Mouse (Mus musculus): ENCODE data around the gene Osbp2. TPM values are rescaled to one million over a fixed set of nuclear protein-coding genes. Genes with fewer than 3 reads are reported as not detected.

The Osbp2 gene
- total RNA-seq, 2 experiments from 2014 or later = 76.4 to 77.6 TPM

- no peak for DNase-seq (ENCODE audit: extremely low spot score in 1 of 2, low spot score in 1 of 2)
Measured at GRCm38 (mm10) chr11:3864343-3864742, 640 bp upstream of the Osbp2 start.

DNA sequence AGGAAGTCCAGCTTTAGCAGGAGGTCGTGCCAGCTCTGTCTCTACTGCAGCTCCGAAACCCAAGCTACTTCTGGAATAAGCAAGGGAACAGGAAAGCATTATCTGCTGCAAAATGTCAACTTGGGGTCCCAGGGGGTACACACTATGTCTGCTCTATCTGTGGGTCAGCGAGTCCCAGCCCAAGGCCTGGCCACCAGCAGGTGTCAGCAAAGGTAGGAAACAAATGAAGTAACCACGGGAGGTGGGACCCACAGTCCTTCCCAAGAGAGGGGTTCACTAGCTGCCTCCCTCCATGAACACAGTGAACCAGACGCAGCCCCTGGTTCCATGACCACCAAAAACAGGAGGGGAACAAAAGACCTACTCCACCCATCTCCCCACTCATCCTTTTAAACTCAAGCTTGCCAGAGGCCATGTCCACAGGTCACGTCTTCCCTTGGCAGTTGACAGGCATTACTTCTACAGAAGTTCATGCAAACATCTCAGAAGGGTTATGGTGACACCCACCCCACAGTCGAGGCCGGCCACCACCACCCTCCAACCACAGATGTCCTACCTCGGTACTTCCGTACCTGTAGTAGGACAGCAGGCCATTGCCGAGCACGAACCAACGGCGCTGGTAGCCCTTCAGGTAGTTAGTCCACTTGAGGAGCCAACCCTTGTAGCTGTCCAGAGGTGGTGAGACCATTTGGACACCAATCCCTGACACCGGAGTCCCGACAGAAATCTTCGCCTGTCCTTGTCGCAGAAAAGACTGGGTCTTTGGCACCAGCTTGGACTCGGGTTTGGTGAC is 846 bp downstream of the Osbp2 start:
- no peak for DNase-seq (ENCODE audit: extremely low spot score in 1 of 2, low spot score in 1 of 2)

- no peak for DNase-seq (ENCODE audit: extremely low spot score in 1 of 2, low spot score in 1 of 2)
Measured at GRCm38 (mm10) chr11:3860361-3860760, 3.3 kb downstream of the Osbp2 start.

GRCm38 (mm10) chr11:3859778-3860177 is 3.9 kb downstream of the Osbp2 start:
- no peak for DNase-seq (ENCODE audit: extremely low spot score in 1 of 2, low spot score in 1 of 2)

- DNase-seq (ENCODE audit: extremely low spot score in 1 of 2, low spot score in 1 of 2) = no peak
Measured at GRCm38 (mm10) chr11:3857902-3858301, 5.8 kb downstream of the Osbp2 start.

- no peak for DNase-seq (ENCODE audit: extremely low spot score in 1 of 2, low spot score in 1 of 2)
Measured at GRCm38 (mm10) chr11:3855846-3856245, 7.9 kb downstream of the Osbp2 start.

GRCm38 (mm10) chr11:3854156-3854555 is 9.5 kb downstream of the Osbp2 start:
- DNase-seq (ENCODE audit: extremely low spot score in 1 of 2, low spot score in 1 of 2) = no peak

DNA sequence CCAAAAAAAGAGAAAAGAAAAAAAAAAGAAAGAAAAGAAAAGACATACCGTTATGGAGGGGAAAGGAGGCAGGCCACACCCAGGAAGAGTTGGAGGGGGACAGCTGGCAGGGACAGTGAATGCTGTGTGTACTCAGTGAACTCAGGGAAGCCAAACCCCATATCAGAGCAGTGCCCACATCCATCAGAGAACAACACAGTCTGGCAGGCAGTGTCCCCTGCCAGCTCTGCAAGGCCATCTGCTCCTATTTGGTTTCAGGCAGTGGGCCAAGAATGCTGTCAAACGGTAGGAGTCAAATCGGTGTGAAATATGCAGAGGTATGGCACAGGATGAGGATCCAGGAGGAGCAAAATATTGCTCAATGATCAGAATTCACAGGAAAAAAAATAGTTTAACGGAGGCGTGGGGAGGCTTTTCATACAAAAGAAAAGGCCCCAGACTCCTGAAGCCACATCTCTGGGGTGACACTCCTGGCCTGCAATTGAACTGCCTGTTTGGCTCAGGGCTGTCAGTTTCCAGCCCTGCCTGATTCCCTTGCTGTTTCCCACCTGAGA is 10.1 kb downstream of the Osbp2 start:
- DNase-seq (ENCODE audit: extremely low spot score in 1 of 2, low spot score in 1 of 2) = peak; percentile 56 to 69

- DNase-seq (ENCODE audit: extremely low spot score in 1 of 2, low spot score in 1 of 2) = no peak
Measured at GRCm38 (mm10) chr11:3853031-3853430, 10.7 kb downstream of the Osbp2 start.

DNA sequence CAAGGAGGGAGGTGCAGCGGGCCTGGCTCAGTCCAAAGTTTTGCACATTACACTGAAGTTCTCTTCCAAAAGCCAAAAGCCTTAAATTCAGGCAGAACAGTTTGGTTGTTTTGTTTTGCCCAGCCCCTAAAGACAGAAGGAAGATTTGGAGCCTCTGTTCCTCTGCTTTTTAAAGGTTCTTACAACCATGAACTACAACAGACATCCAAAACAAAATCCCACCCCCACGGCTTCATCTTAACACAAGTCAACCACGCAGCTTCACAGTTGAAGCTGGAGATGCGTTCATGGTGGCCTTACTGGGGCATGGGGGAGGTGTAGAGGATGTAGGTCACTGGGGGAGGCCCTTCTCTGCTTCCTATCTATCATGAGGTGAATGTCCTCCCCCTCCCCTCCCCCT is 11.8 kb downstream of the Osbp2 start:
- DNase-seq (ENCODE audit: extremely low spot score in 1 of 2, low spot score in 1 of 2) = no peak

- no peak for DNase-seq (ENCODE audit: extremely low spot score in 1 of 2, low spot score in 1 of 2)
Measured at GRCm38 (mm10) chr11:3850746-3851277, 12.9 kb downstream of the Osbp2 start.

- DNase-seq (ENCODE audit: extremely low spot score in 1 of 2, low spot score in 1 of 2) = no peak
Measured at GRCm38 (mm10) chr11:3850315-3850614, 13.4 kb downstream of the Osbp2 start.

DNA sequence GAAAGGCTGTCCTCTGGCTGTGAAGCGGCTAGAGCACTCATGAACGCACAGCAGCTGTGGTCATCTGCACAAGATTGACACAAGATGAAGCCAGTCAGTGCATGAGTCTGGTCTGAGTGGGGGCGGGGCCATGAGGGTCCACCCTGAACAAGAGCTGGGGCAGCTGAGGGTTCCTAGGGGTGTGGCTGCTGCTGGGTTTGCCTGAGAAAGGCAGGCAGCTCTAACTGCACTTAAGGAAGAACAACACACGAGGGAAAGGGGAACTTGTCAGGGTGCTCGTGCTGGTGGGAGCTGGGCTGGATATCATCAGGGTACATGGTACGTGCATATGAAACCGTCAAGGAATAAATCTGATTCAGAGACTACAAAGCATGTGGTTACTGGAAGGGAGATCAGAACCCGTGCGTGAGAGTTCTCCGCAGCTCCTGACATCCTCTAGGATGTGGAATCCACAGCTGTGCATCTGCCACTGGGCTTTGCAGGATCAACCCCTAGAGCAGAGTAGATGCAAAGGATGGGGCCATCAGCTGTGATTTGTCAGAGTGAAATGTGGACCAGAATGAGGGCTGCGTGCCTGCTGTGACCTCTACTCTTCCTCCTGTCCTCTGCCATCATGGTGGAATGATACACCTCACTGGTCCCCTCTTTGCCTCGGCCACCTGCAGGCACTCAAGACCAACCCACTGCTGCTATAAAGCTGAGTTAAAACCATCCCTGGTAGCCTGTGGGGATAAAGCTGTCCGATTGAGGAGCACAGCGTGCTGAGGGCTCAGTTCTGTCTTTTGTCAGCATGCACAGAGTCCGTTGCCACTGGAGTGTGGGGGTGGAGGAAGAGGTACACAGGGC is 14.0 kb downstream of the Osbp2 start:
- no peak for DNase-seq (ENCODE audit: extremely low spot score in 1 of 2, low spot score in 1 of 2)

GRCm38 (mm10) chr11:3846351-3846750 is 17.4 kb downstream of the Osbp2 start:
- DNase-seq (ENCODE audit: extremely low spot score in 1 of 2, low spot score in 1 of 2) = no peak

DNA sequence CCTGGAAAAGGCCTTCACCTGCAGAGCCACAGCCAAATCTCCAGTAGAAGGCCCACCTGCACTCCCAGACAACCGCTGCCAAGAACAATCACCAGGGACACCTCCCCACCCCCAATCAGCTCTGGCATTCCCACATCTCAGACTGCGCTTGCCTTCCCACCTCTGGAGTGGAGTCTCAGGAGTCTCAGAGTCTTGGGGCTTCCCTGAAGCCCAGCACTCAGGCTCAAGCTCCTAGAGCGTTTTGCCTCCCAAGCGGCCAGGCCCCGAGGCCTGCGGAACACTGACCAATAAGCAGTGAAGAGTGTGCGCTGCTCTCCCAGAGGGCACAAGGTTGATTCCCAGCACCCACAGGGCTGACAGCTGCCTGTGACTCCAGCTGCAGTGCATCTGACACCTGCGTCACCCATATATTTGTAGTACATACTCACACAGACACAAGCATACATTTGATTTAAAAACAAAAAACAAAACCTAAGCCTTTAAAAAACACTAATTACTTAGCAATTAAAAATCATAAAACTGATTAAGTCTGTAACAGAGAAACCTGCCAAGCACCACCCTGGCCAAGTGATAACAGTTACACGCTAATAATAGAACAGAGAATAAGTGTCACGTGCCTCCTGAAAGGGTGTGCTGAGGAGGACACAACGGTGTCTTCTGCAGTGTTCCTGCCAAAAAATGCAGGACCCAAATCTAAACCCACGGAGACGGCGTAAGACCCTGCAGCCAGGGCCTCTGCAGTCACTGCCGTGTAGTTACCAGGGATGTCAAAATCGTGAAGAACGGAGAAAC is 19.6 kb downstream of the Osbp2 start:
- DNase-seq (ENCODE audit: extremely low spot score in 1 of 2, low spot score in 1 of 2) = no peak

DNA sequence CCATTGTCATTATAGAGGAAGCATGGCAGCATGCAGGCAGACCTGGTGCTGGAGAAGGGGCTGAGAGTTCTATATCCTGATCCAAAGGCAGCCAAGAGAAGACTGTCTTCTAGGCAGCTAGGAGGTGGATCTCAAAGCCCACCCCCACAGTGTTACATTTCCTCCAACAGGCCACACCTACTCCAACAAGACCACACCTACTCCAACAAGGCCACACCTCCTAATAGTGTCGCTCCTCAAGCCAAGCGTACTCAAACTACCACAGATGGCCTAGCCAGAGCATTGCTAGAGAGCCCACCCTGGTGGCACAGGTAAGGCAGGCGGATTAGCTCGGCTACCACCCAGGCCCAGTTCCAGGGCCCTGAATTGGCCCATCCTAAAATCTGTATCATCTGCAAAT is 28.4 kb downstream of the Osbp2 start:
- DNase-seq (ENCODE audit: extremely low spot score in 1 of 2, low spot score in 1 of 2) = no peak

DNA sequence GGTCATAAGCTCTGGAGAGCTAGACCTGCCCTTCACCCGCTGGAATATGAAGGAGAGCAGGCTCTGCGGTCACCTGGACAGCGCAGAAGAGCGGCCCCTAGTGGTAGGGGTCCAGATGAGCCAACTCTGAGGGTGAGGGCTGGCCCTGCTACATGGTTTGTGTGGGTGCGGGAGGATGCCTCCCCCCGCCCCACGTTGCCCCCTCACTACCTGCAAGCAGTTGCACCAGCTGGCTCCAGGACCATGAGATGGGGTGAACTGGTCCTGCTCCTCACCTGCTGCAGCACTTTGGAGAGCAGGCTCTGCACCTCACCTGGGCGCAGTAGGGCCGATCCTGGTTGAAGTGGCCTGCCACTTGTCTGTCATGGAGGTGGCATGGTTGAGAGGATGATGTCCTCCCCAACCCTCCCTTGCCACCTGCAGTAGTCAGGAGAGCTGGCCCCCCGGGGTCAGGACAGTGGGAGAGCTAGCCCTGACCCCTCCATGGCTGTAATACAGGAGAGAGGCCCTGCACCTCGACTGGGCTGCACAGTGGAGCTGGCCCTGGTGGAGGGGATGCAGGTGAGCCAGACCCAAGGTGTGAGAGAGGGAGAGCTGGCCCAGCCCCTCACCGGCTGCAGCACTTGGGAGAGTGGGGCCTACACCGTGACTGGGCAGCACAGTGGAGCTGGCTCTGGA is 29.1 kb downstream of the Osbp2 start:
- DNase-seq (ENCODE audit: extremely low spot score in 1 of 2, low spot score in 1 of 2) = no peak

- no peak for DNase-seq (ENCODE audit: extremely low spot score in 1 of 2, low spot score in 1 of 2)
Measured at GRCm38 (mm10) chr11:3833544-3834420, 29.9 kb downstream of the Osbp2 start.
